Mouse (Mus musculus) neural tube, embryonic 14.5 days (tissue): ENCODE results near the gene Hsf3. TPM values are rescaled to one million over a fixed set of nuclear protein-coding genes. Genes with fewer than 3 reads are reported as not detected.
"Not testable (repeated sequence)": the region's sequence is repeated elsewhere in the genome, so short reads cannot be mapped to it uniquely, and the experiment has no call there.

Experiments
- ATAC-seq: fragments of 200-750 bp; cut with Nextera tagmentation; 2 replicates; pipeline ENCODE4 v1.8.0; 2017; ENCODE audit warnings: low read depth, mild to moderate bottlenecking, moderate TSS enrichment, moderate library complexity
- H3K27ac ChIP-seq: fragments of 300-500 bp; sonication (generic); 2 replicates; pipeline ENCODE4 v1.5.1; 2014; ENCODE audit warnings: low read depth, mild to moderate bottlenecking, control low read depth, low read length, moderate library complexity, mixed read lengths
- H3K27me3 ChIP-seq: fragments of 300-500 bp; sonication (generic); 2 replicates; pipeline ENCODE4 v1.6.1; 2014; ENCODE audit warnings: low read length; ENCODE audit not compliant: control insufficient read depth, insufficient read depth
- H3K36me3 ChIP-seq: fragments of 300-500 bp; sonication (generic); 2 replicates; pipeline ENCODE4 v1.6.1; 2014; ENCODE audit warnings: low read length, mixed read lengths; ENCODE audit not compliant: control insufficient read depth, insufficient read depth
- H3K4me1 ChIP-seq: fragments of 300-500 bp; sonication (generic); 2 replicates; pipeline ENCODE4 v1.6.1; 2014; ENCODE audit warnings: low read length; ENCODE audit not compliant: control insufficient read depth, insufficient read depth
- H3K4me2 ChIP-seq: fragments of 300-500 bp; sonication (generic); 2 replicates; pipeline ENCODE4 v1.6.1; 2014; ENCODE audit warnings: mild to moderate bottlenecking, low read depth, low read length, control low read depth
- H3K4me3 ChIP-seq: fragments of 300-500 bp; sonication (generic); 2 replicates; pipeline ENCODE4 v1.5.1; 2014; ENCODE audit warnings: low read depth, low read length, control low read depth, mixed read lengths
- H3K9ac ChIP-seq: fragments of 300-500 bp; sonication (generic); replicated peaks from 2 replicates; pipeline ENCODE4 v1.6.1; 2014; ENCODE audit warnings: low read depth, mild to moderate bottlenecking, control low read depth, low read length, mixed read lengths
- H3K9me3 ChIP-seq: fragments of 300-500 bp; sonication (generic); 2 replicates; pipeline ENCODE4 v1.6.1; 2016; ENCODE audit warnings: low read length; ENCODE audit not compliant: control insufficient read depth
- WGBS: fragments of 180-500 bp; shearing (Covaris S2); extraction: QIAGEN DNeasy Blood & Tissue Kit; methylation state at CpG from one replicate; pipeline ENCODE4 v1.1.7; 2014; 5-methylcytosine and 5-hydroxymethylcytosine counted together
- polyA plus RNA-seq: library from polyadenylated mRNA; unstranded; fragments of >200 nt; fragmentation: Nextera tagmentation; extraction: Ambion mirVana; gene quantifications from 2 replicates; pipeline ENCODE4 v1.2.1, GENCODE M21; 2014

Gene Hsf3
- polyA plus RNA-seq, result not detected in 2 replicates

DNA sequence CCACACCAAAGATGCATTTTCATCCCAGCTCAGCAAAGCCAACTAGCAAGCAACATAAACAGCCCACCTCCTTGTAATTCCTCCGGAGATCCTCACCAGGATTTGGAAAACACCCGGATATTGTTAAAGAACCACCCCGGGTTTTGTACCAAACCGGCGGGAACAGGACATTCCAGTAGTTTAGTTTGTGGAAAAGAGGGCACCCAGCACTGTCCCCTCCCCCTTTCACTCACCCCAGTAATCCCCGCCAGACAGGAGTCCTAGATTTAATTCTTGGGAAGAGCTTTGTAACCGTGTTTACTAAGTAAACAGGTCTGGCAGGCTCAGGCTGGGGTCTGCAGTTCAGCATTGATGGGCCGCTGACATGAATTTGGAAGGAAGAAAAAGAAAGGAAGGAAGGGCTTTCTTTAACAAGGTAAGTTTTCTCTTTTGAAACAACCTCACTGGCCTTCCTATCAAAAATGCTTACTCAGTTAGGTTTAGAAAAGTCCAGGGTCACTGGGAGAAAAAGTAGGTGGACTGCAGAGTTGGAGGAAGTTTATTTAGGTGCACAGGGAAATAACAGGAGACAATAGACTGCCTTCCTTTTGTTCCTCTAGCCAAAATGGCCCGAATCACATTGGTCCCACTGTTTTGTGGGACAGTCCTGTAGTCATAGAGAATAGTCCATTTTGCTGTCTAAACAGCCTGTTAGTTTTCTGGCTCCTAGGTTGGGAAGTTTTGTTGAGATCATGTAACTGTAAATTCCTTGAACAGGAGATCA is at the start of gene Hsf3:
TSS of gene Hsf3 (minus strand) at position 94 of the 763 bp plus-strand sequence.
- Histone ChIP-seq H3K9me3 (no peaks in the 10 kb centered on the region), H3K9ac (no peak within 1 kb of the TSS), H3K36me3 (no peaks in the 10 kb centered on the region), H3K27ac (no peak within 1 kb of the TSS), H3K27me3 (no peaks in the 10 kb centered on the region), H3K4me3 (0 out of 2 replicates have a peak within 1 kb of the TSS, but pooled peaks have one; percentile 11), H3K4me1 (no peaks in the 10 kb centered on the region), H3K4me2 (peak within 1 kb of the TSS; percentile 9; the same call in 1 of the 2 replicates)
- no peak for ATAC-seq
- 19% methylated on average over 9 of the region's 9 CpGs for WGBS

DNA sequence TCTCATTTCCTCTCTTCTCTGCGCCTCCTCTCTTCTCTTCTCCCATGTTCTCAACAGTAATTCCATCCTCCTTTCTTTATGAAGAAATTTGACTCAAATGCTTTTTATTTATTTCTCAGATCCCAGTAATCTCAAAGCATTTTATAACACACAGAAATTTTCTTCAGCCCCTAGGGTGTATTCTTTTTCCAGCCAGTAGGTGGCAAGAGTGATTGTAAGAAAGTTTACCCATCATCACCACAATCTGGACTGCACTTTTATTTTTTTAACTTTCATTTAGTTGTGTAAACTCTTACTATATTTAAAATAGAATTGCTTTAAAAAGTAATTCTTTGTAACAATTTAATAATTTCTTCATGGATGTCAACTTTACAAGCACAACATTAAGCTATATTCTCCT is 45.5 kb upstream of the Hsf3 start:
- Histone ChIP-seq H3K4me1 (no peaks in the 10 kb centered on the region), H3K9me3 (no peaks in the 10 kb centered on the region), H3K4me2 (no peak overlapping the region), H3K36me3 (no peaks in the 10 kb centered on the region), H3K4me3 (no peak overlapping the region), H3K27me3 (no peaks in the 10 kb centered on the region), H3K27ac (no peak overlapping the region), H3K9ac (no peak overlapping the region)
- WGBS, result 69% methylated on average over 1 of the region's 1 CpGs
- no peak for ATAC-seq

DNA sequence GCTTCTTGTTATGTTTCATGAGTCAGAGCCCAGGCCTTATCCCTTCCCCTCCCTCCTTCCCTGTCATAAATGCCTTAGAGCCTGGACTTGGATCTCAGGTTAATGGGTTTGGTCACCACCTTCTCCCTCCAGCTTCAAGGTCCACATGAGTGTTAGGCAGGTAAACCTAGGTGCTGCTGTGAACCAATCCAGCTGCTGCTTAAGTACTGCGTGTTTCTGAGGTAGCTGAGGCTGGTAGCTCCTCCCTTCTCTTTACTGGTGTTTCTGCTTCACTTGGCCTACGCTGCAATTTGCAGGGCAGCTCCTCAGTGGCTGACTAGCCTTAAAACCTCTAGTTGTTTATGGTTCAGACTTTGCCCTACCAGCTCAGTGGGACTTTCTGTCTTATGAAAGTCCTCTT is 945 bp downstream of the Hsf3 start, which contains the start of gene Heph:
TSS of gene Heph (plus strand) at position 211 of the 400 bp plus-strand sequence.
- H3K4me3 ChIP-seq, result no peak within 1 kb of the TSS

DNA sequence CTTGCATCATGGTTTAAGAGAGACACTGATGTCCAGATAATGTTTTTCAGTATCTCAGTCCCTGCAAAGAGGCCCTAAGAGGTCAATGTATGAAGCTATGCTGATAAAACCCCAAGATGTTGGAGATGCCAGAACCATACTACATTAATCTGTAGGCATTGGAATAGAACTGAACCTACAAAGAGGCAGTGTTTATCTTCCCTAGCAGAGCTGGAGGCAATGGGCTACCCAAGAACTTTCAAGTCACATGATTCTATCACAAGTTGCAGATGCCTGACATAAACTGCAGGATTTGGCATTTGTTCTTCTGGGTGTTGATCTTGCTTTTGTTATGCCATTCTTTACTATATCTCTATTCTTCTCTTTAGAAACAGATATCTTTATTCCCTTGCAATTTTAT is 36.7 kb downstream of the Hsf3 start:
- Histone ChIP-seq H3K36me3 (no peaks in the 10 kb centered on the region), H3K27me3 (no peaks in the 10 kb centered on the region), H3K9ac (no peak overlapping the region), H3K4me3 (no peak overlapping the region), H3K27ac (no peak overlapping the region), H3K4me1 (no peaks in the 10 kb centered on the region), H3K4me2 (no peak overlapping the region), H3K9me3 (no peaks in the 10 kb centered on the region)
- ATAC-seq, result no peak

More for the DNA sequence above, 945 bp downstream of the Hsf3 start, which contains the start of gene Heph:
- Histone ChIP-seq H3K9me3 (no peaks in the 10 kb centered on the region), H3K27me3 (no peaks in the 10 kb centered on the region), H3K9ac (no peak within 1 kb of the TSS), H3K4me2 (peak within 1 kb of the TSS; percentile 9; the same call in 1 of the 2 replicates), H3K36me3 (no peaks in the 10 kb centered on the region), H3K4me1 (no peaks in the 10 kb centered on the region), H3K27ac (no peak within 1 kb of the TSS)
- 54% methylated on average over 2 of the region's 2 CpGs for WGBS
- no peak for ATAC-seq

DNA sequence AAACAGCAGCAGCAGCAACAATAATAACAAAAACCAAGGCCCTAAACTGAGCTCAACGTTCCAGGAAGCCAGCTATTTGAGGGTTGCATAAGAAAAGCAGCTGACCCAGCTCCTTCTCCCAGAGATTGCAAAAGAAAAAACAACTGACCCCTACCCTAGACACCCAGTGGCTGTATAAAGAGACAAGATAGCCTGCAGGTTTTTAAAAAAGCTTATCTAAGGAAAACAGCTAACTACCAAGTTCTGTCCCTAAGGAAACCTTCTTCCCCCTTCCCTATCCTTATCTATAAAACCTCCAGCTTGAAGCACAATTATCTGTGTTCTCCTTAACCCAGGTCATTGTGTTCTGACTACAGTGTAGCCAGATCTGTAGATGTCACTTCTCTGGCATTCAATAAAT is 38.4 kb downstream of the Hsf3 start:
- ATAC-seq, result no peak
- no peak overlapping the region for H3K27ac ChIP-seq
- WGBS, result 50% methylated on average over 1 of the region's 1 CpGs
- no peaks in the 10 kb centered on the region for H3K36me3 ChIP-seq
- H3K9me3 ChIP-seq, result no peaks in the 10 kb centered on the region
- no peak overlapping the region for H3K4me2 ChIP-seq
- H3K4me1 ChIP-seq, result no peaks in the 10 kb centered on the region
- no peak overlapping the region for H3K4me3 ChIP-seq
- no peak overlapping the region for H3K9ac ChIP-seq
- no peaks in the 10 kb centered on the region for H3K27me3 ChIP-seq

DNA sequence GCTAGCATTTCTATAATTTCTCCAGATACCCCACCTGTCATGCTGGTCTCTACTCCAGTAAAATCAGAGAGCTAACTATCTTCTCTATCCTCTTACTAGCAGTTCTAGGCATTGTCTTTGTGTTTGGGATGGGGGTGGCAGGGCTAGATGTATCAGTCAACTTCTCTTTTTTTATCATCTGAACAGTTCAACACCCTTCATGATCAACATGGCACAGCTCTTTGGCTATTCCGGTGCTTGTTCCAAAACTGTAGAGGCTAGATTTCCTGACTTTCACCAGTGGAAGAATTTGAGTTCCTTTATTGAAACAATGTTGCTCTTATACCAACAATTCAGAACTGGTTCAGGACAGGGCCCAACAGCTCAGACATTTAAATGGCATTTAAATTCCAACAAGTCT is 39.1 kb downstream of the Hsf3 start:
- Histone ChIP-seq H3K27me3 (no peaks in the 10 kb centered on the region), H3K4me2 (no peak overlapping the region), H3K27ac (no peak overlapping the region), H3K36me3 (no peaks in the 10 kb centered on the region), H3K9me3 (no peaks in the 10 kb centered on the region), H3K4me3 (no peak overlapping the region), H3K4me1 (no peaks in the 10 kb centered on the region), H3K9ac (no peak overlapping the region)
- 95% methylated on average over 1 of the region's 1 CpGs for WGBS
- ATAC-seq, result no peak

DNA sequence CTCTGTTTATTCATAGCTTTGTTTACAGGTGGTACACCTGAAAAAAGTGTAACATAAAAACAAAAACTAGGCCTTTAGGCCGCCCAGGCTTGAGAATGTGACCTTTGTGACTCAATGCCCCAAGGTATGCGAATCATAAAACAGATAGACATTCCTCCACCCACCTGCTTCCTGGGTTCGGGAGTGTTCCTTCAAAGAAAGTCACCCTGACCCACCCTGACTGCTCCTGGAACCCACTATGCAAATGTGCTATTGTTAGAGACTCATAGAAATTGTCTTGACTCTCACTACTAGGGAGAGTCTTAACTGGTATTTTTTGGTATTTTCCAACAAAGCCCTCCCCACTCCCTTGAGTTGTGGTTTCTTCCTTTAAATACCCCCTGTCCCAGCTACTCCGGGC is 40.7 kb downstream of the Hsf3 start:
- not testable (repeated sequence) for H3K36me3 ChIP-seq, H3K4me3 ChIP-seq, H3K9ac ChIP-seq, H3K9me3 ChIP-seq, H3K27me3 ChIP-seq, ATAC-seq, H3K4me1 ChIP-seq, H3K27ac ChIP-seq, H3K4me2 ChIP-seq
- 77% methylated on average over 4 of the region's 4 CpGs for WGBS

DNA sequence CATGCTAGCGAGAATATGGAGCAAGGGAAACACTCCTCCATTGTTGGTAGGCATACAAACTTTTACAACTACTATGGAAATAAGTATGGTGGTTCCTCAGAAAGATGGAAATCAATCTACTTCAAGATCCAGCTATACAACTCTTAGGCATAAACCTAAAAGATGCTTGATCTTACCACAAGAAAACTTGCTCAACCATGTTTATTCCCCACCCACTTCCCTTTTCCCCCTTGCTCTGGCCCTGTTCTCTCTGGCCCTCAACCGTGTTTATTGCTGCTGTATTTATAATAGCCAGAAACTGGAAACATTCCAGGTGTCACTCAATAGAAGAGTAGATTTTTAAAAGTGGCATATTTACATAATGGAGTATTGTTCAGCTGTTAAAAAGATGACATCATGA is 117.0 kb downstream of the Hsf3 start:
- WGBS, result 81% methylated on average over 2 of the region's 2 CpGs
- no peak for ATAC-seq
- no peaks in the 10 kb centered on the region for H3K9me3 ChIP-seq
- no peak overlapping the region for H3K4me2 ChIP-seq
- H3K27ac ChIP-seq, result no peak overlapping the region
- H3K27me3 ChIP-seq, result no peaks in the 10 kb centered on the region
- no peak overlapping the region for H3K4me3 ChIP-seq
- H3K9ac ChIP-seq, result no peak overlapping the region
- H3K36me3 ChIP-seq, result no peaks in the 10 kb centered on the region
- no peaks in the 10 kb centered on the region for H3K4me1 ChIP-seq

DNA sequence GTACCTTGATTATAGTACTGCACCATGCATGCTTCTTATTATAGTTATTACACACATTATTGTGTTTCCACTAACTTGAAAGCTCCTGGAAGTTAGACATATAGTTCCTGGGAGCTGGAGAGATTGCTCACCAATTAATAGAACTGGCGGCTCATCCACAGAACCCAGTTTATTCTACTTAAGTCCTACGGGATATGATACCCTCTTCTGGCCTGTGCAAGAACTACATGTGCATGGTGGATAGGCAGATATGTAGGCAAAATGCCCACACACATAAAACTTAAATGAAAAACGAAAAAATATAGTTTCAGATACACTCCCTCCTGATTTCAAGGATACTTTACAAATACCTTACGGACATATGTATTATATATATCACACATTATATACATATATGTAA is 126.3 kb downstream of the Hsf3 start:
- WGBS, result 46% methylated on average over 4 of the region's 4 CpGs
- H3K27ac ChIP-seq, result no peak overlapping the region
- H3K4me2 ChIP-seq, result no peak overlapping the region
- no peak for ATAC-seq
- no peaks in the 10 kb centered on the region for H3K9me3 ChIP-seq
- no peak overlapping the region for H3K4me3 ChIP-seq
- H3K27me3 ChIP-seq, result no peaks in the 10 kb centered on the region
- H3K9ac ChIP-seq, result no peak overlapping the region
- H3K4me1 ChIP-seq, result no peaks in the 10 kb centered on the region
- H3K36me3 ChIP-seq, result no peaks in the 10 kb centered on the region
